Mouse (Mus musculus) forebrain, embryonic 13.5 days (tissue): ENCODE measurements at regions not wholly inside any gene's neighbourhood (a gene's known extent, or its start where the extent isn't known, plus 50 kb on each side); places are given as distances from the start of the nearest gene placed in this dataset.

Experiments
- ATAC-seq: fragments of 200-750 bp; cut with Nextera tagmentation; 2 replicates; pipeline ENCODE4 v1.8.0; 2017
- H3K27ac ChIP-seq: fragments of 300-500 bp; sonication (generic); 2 replicates; pipeline ENCODE4 v1.5.1; 2015; ENCODE audit warnings: inconsistent platforms, mild to moderate bottlenecking, moderate library complexity
- H3K27me3 ChIP-seq: fragments of 300-500 bp; sonication (generic); 2 replicates; pipeline ENCODE4 v1.6.1; 2015; ENCODE audit warnings: mild to moderate bottlenecking, inconsistent platforms
- H3K36me3 ChIP-seq: fragments of 300-500 bp; sonication (generic); 2 replicates; pipeline ENCODE4 v1.6.1; 2015; ENCODE audit warnings: mild to moderate bottlenecking, inconsistent platforms; ENCODE audit not compliant: poor library complexity, severe bottlenecking
- H3K4me1 ChIP-seq: fragments of 300-500 bp; sonication (generic); 2 replicates; pipeline ENCODE4 v1.6.1; 2015; ENCODE audit warnings: inconsistent platforms
- H3K4me2 ChIP-seq: fragments of 300-500 bp; sonication (generic); 2 replicates; pipeline ENCODE4 v1.6.1; 2015; ENCODE audit warnings: inconsistent platforms, mild to moderate bottlenecking, moderate library complexity
- H3K4me3 ChIP-seq: fragments of 300-500 bp; sonication (generic); 2 replicates; pipeline ENCODE4 v1.5.1; 2015; ENCODE audit warnings: mild to moderate bottlenecking, inconsistent platforms
- H3K9ac ChIP-seq: fragments of 300-500 bp; sonication (generic); 2 replicates; pipeline ENCODE4 v1.6.1; 2015; ENCODE audit warnings: mild to moderate bottlenecking, inconsistent platforms
- H3K9me3 ChIP-seq: fragments of 300-500 bp; sonication (generic); replicated peaks from 2 replicates; pipeline ENCODE4 v1.6.1; 2016; ENCODE audit warnings: inconsistent platforms
- WGBS: fragments of 180-500 bp; shearing (Covaris S2); methylation state at CpG from one replicate; pipeline ENCODE4 v1.1.7; 2015; 5-methylcytosine and 5-hydroxymethylcytosine counted together

GRCm38 (mm10) chr2:148622216-148622615, 50.2 kb upstream of the Nxt1 start:
- Histone ChIP-seq H3K27ac (no peak overlapping the region), H3K9ac (no peak overlapping the region), H3K9me3 (no peaks in the 10 kb centered on the region), H3K4me2 (no peak overlapping the region), H3K27me3 (no peaks in the 10 kb centered on the region), H3K4me3 (no peak overlapping the region), H3K36me3 (no peaks in the 10 kb centered on the region), H3K4me1 (no peaks in the 10 kb centered on the region)
- WGBS, result 77% methylated on average over 3 of the region's 3 CpGs
- no peak for ATAC-seq

GRCm38 (mm10) chr2:148611911-148612310, 60.5 kb upstream of the Nxt1 start:
- Histone ChIP-seq H3K4me2 (no peak overlapping the region), H3K9ac (no peak overlapping the region), H3K27me3 (no peaks in the 10 kb centered on the region), H3K4me1 (no peaks in the 10 kb centered on the region), H3K36me3 (no peaks in the 10 kb centered on the region), H3K9me3 (no peaks in the 10 kb centered on the region), H3K27ac (no peak overlapping the region), H3K4me3 (no peak overlapping the region)
- ATAC-seq, result no peak
- WGBS, result 83% methylated on average over 1 of the region's 1 CpGs

GRCm38 (mm10) chr2:148605425-148605930, 66.9 kb upstream of the Nxt1 start:
- WGBS, result 72% methylated on average over 2 of the region's 2 CpGs
- Histone ChIP-seq H3K9ac (no peak overlapping the region), H3K9me3 (no peaks in the 10 kb centered on the region), H3K4me2 (no peak overlapping the region), H3K27ac (no peak overlapping the region), H3K36me3 (no peaks in the 10 kb centered on the region), H3K4me1 (no peaks in the 10 kb centered on the region), H3K4me3 (no peak overlapping the region), H3K27me3 (no peaks in the 10 kb centered on the region)
- ATAC-seq, result no peak

- H3K4me3 ChIP-seq, result no peak overlapping the region
- H3K9ac ChIP-seq, result no peak overlapping the region
- H3K4me1 ChIP-seq, result no peaks in the 10 kb centered on the region
- no peaks in the 10 kb centered on the region for H3K9me3 ChIP-seq
- ATAC-seq, result no peak
- no peaks in the 10 kb centered on the region for H3K27me3 ChIP-seq
- H3K27ac ChIP-seq, result no peak overlapping the region
- H3K4me2 ChIP-seq, result no peak overlapping the region
- WGBS, result 82% methylated on average over 2 of the region's 2 CpGs
- no peaks in the 10 kb centered on the region for H3K36me3 ChIP-seq
Measured at GRCm38 (mm10) chr2:148603951-148604350, 68.5 kb upstream of the Nxt1 start.

GRCm38 (mm10) chr2:148603315-148603714, 69.1 kb upstream of the Nxt1 start:
- Histone ChIP-seq H3K27ac (no peak overlapping the region), H3K36me3 (no peaks in the 10 kb centered on the region), H3K27me3 (no peaks in the 10 kb centered on the region), H3K4me2 (no peak overlapping the region), H3K4me3 (no peak overlapping the region), H3K9ac (no peak overlapping the region), H3K4me1 (no peaks in the 10 kb centered on the region), H3K9me3 (no peaks in the 10 kb centered on the region)
- ATAC-seq, result no peak
- WGBS, result 58% methylated on average over 2 of the region's 2 CpGs

GRCm38 (mm10) chr2:148599498-148599897, 72.9 kb upstream of the Nxt1 start:
- peak; percentile 62; the same call in 1 of the 2 replicates for ATAC-seq
- H3K9ac ChIP-seq, result no peak overlapping the region

GRCm38 (mm10) chr2:148596966-148597365, 75.4 kb upstream of the Nxt1 start:
- no peaks in the 10 kb centered on the region for H3K27me3 ChIP-seq
- no peak overlapping the region for H3K4me2 ChIP-seq
- no peak for ATAC-seq
- H3K4me3 ChIP-seq, result no peak overlapping the region
- WGBS, result 89% methylated on average over 2 of the region's 2 CpGs
- H3K9me3 ChIP-seq, result no peaks in the 10 kb centered on the region
- H3K27ac ChIP-seq, result no peak overlapping the region
- no peaks in the 10 kb centered on the region for H3K36me3 ChIP-seq
- H3K4me1 ChIP-seq, result no peaks in the 10 kb centered on the region
- no peak overlapping the region for H3K9ac ChIP-seq

More at GRCm38 (mm10) chr2:148599498-148599897, 72.9 kb upstream of the Nxt1 start:
- H3K27me3 ChIP-seq, result no peaks in the 10 kb centered on the region
- H3K4me2 ChIP-seq, result no peak overlapping the region
- no peaks in the 10 kb centered on the region for H3K9me3 ChIP-seq
- no peak overlapping the region for H3K4me3 ChIP-seq
- no peak overlapping the region for H3K27ac ChIP-seq
- no peaks in the 10 kb centered on the region for H3K36me3 ChIP-seq
- no peaks in the 10 kb centered on the region for H3K4me1 ChIP-seq

- H3K4me3 ChIP-seq, result no peak overlapping the region
- WGBS, result 87% methylated on average over 1 of the region's 1 CpGs
- no peak overlapping the region for H3K4me2 ChIP-seq
- H3K4me1 ChIP-seq, result no peaks in the 10 kb centered on the region
- no peaks in the 10 kb centered on the region for H3K27me3 ChIP-seq
- no peak for ATAC-seq
- H3K36me3 ChIP-seq, result no peaks in the 10 kb centered on the region
- H3K9ac ChIP-seq, result no peak overlapping the region
- no peaks in the 10 kb centered on the region for H3K9me3 ChIP-seq
- H3K27ac ChIP-seq, result no peak overlapping the region
Measured at GRCm38 (mm10) chr2:148585721-148586335, 86.6 kb upstream of the Nxt1 start.

- H3K36me3 ChIP-seq, result no peaks in the 10 kb centered on the region
- no peak overlapping the region for H3K9ac ChIP-seq
- H3K4me1 ChIP-seq, result no peaks in the 10 kb centered on the region
- H3K9me3 ChIP-seq, result no peaks in the 10 kb centered on the region
- WGBS, result 89% methylated on average over 1 of the region's 1 CpGs
- no peak overlapping the region for H3K27ac ChIP-seq
- H3K4me3 ChIP-seq, result no peak overlapping the region
- H3K4me2 ChIP-seq, result no peak overlapping the region
- no peaks in the 10 kb centered on the region for H3K27me3 ChIP-seq
- ATAC-seq, result no peak
Measured at GRCm38 (mm10) chr2:148582208-148582607, 90.2 kb upstream of the Nxt1 start.

GRCm38 (mm10) chr2:148581666-148582065, 90.7 kb upstream of the Nxt1 start:
- Histone ChIP-seq H3K4me3 (no peak overlapping the region), H3K4me1 (no peaks in the 10 kb centered on the region), H3K27me3 (no peaks in the 10 kb centered on the region), H3K27ac (no peak overlapping the region), H3K36me3 (no peaks in the 10 kb centered on the region), H3K9me3 (no peaks in the 10 kb centered on the region), H3K4me2 (no peak overlapping the region), H3K9ac (no peak overlapping the region)
- ATAC-seq, result no peak
- WGBS, result 76% methylated on average over 4 of the region's 4 CpGs

- ATAC-seq, result peak; percentile 68; the same call in 1 of the 2 replicates
Measured at GRCm38 (mm10) chr2:148580286-148580966, 92.0 kb upstream of the Nxt1 start.

GRCm38 (mm10) chr2:148579564-148579963, 92.8 kb upstream of the Nxt1 start:
- no peak overlapping the region for H3K4me3 ChIP-seq
- ATAC-seq, result no peak
- H3K9ac ChIP-seq, result no peak overlapping the region
- no peaks in the 10 kb centered on the region for H3K4me1 ChIP-seq
- 15% methylated on average over 2 of the region's 2 CpGs for WGBS
- no peaks in the 10 kb centered on the region for H3K36me3 ChIP-seq
- H3K4me2 ChIP-seq, result no peak overlapping the region
- H3K27ac ChIP-seq, result no peak overlapping the region
- H3K27me3 ChIP-seq, result no peaks in the 10 kb centered on the region
- H3K9me3 ChIP-seq, result no peaks in the 10 kb centered on the region

More at GRCm38 (mm10) chr2:148580286-148580966, 92.0 kb upstream of the Nxt1 start:
- H3K27ac ChIP-seq, result no peak overlapping the region
- H3K36me3 ChIP-seq, result no peaks in the 10 kb centered on the region
- 43% methylated on average over 7 of the region's 7 CpGs for WGBS
- H3K9me3 ChIP-seq, result no peaks in the 10 kb centered on the region
- H3K27me3 ChIP-seq, result no peaks in the 10 kb centered on the region
- H3K4me2 ChIP-seq, result no peak overlapping the region
- no peak overlapping the region for H3K4me3 ChIP-seq
- no peak overlapping the region for H3K9ac ChIP-seq
- H3K4me1 ChIP-seq, result no peaks in the 10 kb centered on the region
